Mouse (Mus musculus) forebrain, embryonic 14.5 days (tissue): ENCODE measurements around the gene Actg1. TPM values are rescaled to one million over a fixed set of nuclear protein-coding genes. Genes with fewer than 3 reads are reported as not detected.

Experiments used
- ATAC-seq: fragments of 200-750 bp; cut with Nextera tagmentation; 2 replicates; pipeline ENCODE4 v1.8.0; 2017; ENCODE audit warnings: mild to moderate bottlenecking, moderate library complexity
- DNase-seq: peaks from one replicate; pipeline ENCODE4 v3.0.0-alpha.2; 2015; ENCODE audit warnings: low spot score
- H3K27ac ChIP-seq: fragments of 300-500 bp; sonication (generic); 2 replicates; pipeline ENCODE4 v1.5.1; 2014; ENCODE audit warnings: low read depth, mild to moderate bottlenecking, control low read depth, low read length, moderate library complexity
- H3K27me3 ChIP-seq: fragments of 300-500 bp; sonication (generic); replicated peaks from 2 replicates; pipeline ENCODE4 v1.6.1; 2014; ENCODE audit warnings: low read length, control low read depth, mixed read lengths; ENCODE audit not compliant: control insufficient read depth, insufficient read depth
- H3K36me3 ChIP-seq: fragments of 300-500 bp; sonication (generic); 2 replicates; pipeline ENCODE4 v1.6.1; 2014; ENCODE audit warnings: low read length, control low read depth; ENCODE audit not compliant: control insufficient read depth, insufficient read depth
- H3K4me1 ChIP-seq: fragments of 300-500 bp; sonication (generic); 2 replicates; pipeline ENCODE4 v1.6.1; 2014; ENCODE audit warnings: antibody characterized with exemption, low read length, control low read depth; ENCODE audit not compliant: control insufficient read depth, insufficient read depth
- H3K4me2 ChIP-seq: fragments of 300-500 bp; sonication (generic); 2 replicates; pipeline ENCODE4 v1.6.1; 2014; ENCODE audit warnings: mild to moderate bottlenecking, control low read depth, low read length
- H3K4me3 ChIP-seq: fragments of 300-500 bp; sonication (generic); 2 replicates; pipeline ENCODE4 v1.5.1; 2014; ENCODE audit warnings: low read depth, low read length, control low read depth
- H3K9ac ChIP-seq: fragments of 300-500 bp; sonication (generic); 2 replicates; pipeline ENCODE4 v1.6.1; 2014; ENCODE audit warnings: mild to moderate bottlenecking, low read length, control low read depth, moderate library complexity
- H3K9me3 ChIP-seq: fragments of 300-500 bp; sonication (generic); replicated peaks from 2 replicates; pipeline ENCODE4 v1.6.1; 2016; ENCODE audit warnings: low read length, control low read depth, mixed read lengths; ENCODE audit not compliant: control insufficient read depth
- WGBS: fragments of 180-500 bp; shearing (Covaris S2); extraction: QIAGEN DNeasy Blood & Tissue Kit; methylation state at CpG from one replicate; pipeline ENCODE4 v1.1.7; 2014; 5-methylcytosine and 5-hydroxymethylcytosine counted together
- polyA plus RNA-seq: library from polyadenylated mRNA; unstranded; fragments of >200 nt; fragmentation: Nextera tagmentation; extraction: Ambion mirVana; gene quantifications from 2 replicates; pipeline ENCODE4 v1.2.1, GENCODE M21; 2014

Gene Actg1
- polyA plus RNA-seq, 1 experiment from 2014 or later, result 3,852 TPM

GRCm38 (mm10) chr11:120317456-120317855 is 30.9 kb downstream of the Actg1 start:
- H3K4me2 ChIP-seq, result peak overlapping the region; percentile 84; the same call in 1 of the 2 replicates
- H3K4me3 ChIP-seq, result no peak overlapping the region
- no peak for DNase-seq
- ATAC-seq, result no peak
- 72% methylated on average over 7 of the region's 7 CpGs for WGBS
- no peaks in the 10 kb centered on the region for H3K9me3 ChIP-seq
- H3K4me1 ChIP-seq, result peaks cover 19% of the 10 kb centered on the region
- no peaks in the 10 kb centered on the region for H3K36me3 ChIP-seq
- 0 out of 2 replicates have a peak overlapping the region, but pooled peaks have one; percentile 88 for H3K27ac ChIP-seq
- H3K9ac ChIP-seq, result peak overlapping the region; percentile 87; the same call in 1 of the 2 replicates
- H3K27me3 ChIP-seq, result no peaks in the 10 kb centered on the region

DNA sequence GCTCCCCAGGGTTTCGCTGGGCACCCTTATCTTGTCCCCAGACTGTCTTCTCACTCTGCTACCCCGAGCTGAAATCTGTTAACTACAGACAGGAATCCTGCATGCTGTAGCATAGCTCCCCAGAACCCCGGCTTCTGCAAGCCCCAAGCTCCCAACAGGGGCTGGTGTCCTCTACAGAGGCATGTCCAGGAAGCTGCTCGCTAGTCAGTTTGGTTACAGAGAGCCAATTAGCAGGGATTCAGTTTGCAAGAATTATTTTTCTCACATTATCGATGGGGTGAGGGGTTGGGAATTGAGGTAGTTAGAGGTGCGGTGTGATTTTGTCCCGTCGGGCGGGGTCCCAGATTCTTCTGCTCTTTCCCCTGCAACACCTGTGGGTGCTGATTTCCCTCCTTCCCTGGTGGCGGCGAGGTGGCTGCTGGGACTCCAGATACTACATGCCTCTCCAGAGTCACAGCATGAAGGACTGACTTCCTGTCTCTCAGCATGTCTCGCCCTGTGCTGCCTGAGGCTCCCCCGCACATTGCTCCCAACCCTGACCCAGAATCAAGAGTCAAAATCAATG is 31.6 kb downstream of the Actg1 start:
- H3K27ac ChIP-seq, result peak overlapping the region; percentile 88
- no peaks in the 10 kb centered on the region for H3K36me3 ChIP-seq
- peak overlapping the region; percentile 84 for H3K4me2 ChIP-seq
- WGBS, result 20% methylated on average over 13 of the region's 13 CpGs
- H3K4me1 ChIP-seq, result peaks cover 19% of the 10 kb centered on the region
- no peaks in the 10 kb centered on the region for H3K27me3 ChIP-seq
- peak overlapping the region; percentile 87 for H3K9ac ChIP-seq
- DNase-seq, result no peak
- H3K9me3 ChIP-seq, result no peaks in the 10 kb centered on the region
- peak overlapping the region; percentile 47 for H3K4me3 ChIP-seq
- peak; percentile 19 for ATAC-seq

- WGBS, result under 1% methylated on average over 37 of the region's 37 CpGs
- peak; percentile 98 for DNase-seq
- Histone ChIP-seq H3K9ac (peak overlapping the region; percentile 87), H3K4me1 (peaks cover 25% of the 10 kb centered on the region), H3K27ac (peak overlapping the region; percentile 88), H3K27me3 (no peaks in the 10 kb centered on the region), H3K36me3 (no peaks in the 10 kb centered on the region), H3K9me3 (no peaks in the 10 kb centered on the region), H3K4me2 (peak overlapping the region; percentile 84), H3K4me3 (peak overlapping the region; percentile 47)
- peak; percentile 98 for ATAC-seq
Measured at GRCm38 (mm10) chr11:120315832-120316689, 32.3 kb downstream of the Actg1 start.

- Histone ChIP-seq H3K9ac (peak overlapping the region; percentile 50; the same call in 1 of the 2 replicates), H3K27me3 (no peaks in the 10 kb centered on the region), H3K9me3 (no peaks in the 10 kb centered on the region), H3K36me3 (no peaks in the 10 kb centered on the region), H3K27ac (peak overlapping the region; percentile 88), H3K4me2 (peak overlapping the region; percentile 84), H3K4me3 (peak overlapping the region; percentile 47), H3K4me1 (peaks cover 25% of the 10 kb centered on the region)
- WGBS, result 27% methylated on average over 4 of the region's 4 CpGs
- ATAC-seq (no peak), DNase-seq (peak; percentile 57)
Measured at GRCm38 (mm10) chr11:120315416-120315761, 33.0 kb downstream of the Actg1 start.

DNA sequence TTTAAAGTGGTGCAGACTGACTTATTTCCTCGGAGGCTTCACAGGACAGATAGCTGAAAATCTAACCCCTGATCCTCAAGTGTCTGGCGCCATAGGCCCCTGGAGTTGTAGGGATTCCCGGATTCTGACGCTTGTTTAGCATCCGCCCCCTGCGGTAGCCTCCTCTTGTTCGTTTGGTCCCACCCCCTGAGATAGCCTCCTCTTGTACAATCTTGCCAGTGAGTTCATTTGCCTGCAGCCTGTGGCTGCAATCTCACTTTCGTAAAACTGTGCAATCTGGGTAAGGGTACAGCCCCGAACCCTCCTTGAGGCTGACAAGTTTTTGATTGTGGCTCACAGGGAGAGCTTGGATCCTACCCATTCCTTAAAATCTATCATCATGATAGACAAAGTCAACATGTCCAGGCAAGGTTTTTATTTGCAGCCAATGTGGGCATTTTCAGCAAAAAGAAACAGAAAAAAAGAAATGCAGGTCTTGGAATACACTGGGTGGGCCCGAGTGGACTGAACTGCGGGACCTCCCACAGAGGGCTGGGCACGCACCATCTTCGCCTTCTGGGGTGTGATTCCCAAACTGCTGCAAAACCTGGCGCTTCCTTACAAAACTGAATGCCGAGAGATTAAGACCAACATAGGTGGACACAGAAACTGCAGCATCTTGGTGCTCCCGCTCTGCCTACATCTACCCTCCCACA is 33.5 kb downstream of the Actg1 start:
- Histone ChIP-seq H3K9me3 (no peaks in the 10 kb centered on the region), H3K27me3 (no peaks in the 10 kb centered on the region), H3K4me2 (peak overlapping the region; percentile 84), H3K27ac (peak overlapping the region; percentile 88), H3K4me3 (0 out of 2 replicates have a peak overlapping the region, but pooled peaks have one; percentile 47), H3K9ac (peak overlapping the region; percentile 50; the same call in 1 of the 2 replicates), H3K36me3 (no peaks in the 10 kb centered on the region), H3K4me1 (peaks cover 25% of the 10 kb centered on the region)
- no peak for DNase-seq
- no peak for ATAC-seq
- WGBS, result 45% methylated on average over 16 of the region's 16 CpGs

DNA sequence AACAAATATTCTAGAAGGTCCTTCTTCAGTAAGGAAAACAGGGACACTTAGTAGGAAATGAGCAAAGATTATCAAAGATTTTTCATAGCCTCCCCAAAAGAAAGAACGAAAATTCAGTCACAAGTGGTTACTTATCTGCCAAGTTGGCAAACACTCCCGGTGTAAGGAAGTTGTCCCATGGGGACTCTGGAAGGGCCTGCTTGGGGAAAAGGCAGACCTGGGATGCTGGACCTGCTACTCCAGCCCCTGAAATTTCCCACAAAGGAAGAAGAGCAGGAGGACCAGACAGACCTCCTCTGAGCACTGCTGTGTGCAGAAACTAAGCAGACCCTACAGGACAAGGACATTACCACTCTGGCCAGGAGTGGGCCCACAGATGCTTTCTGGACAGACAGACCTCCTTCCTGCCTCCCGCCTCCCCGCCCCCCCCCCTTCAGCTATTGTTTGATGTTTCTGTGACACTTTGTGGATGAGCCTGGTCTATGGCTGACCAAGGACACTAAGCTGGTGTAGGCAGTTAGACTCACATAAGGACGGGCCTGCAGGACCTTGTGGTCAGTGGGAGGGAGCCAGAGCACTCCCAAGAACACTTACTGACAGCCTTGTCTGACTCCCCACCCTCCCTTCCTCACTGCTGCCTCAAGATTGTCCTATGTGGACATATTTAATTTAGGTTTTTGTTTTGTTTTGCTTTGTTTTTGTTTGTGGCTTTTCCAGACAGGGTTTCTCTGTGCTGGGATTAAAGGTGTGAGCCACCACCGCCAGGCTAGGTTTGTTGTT is 34.2 kb downstream of the Actg1 start:
- no peak overlapping the region for H3K9ac ChIP-seq
- no peak for DNase-seq
- no peak for ATAC-seq

DNA sequence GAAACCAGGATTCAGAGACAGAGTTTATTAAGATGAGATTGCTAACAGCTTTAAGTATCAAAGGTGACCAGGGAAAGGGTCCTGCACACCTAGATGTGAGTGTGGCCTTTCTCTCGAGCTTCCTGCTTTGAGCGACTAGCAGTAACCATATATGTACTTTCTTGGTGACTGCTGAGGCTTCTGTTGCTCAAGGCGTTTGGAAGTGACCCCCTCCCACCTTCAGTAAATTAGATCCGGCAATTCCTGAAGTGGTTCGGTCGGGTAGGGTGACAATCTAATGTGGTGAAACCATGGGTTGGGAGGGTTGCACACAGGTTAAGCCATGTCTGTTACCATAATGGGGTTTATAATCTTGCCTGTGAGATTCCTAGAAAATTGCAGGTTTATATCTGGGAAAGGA is 36.3 kb downstream of the Actg1 start:
- H3K27ac ChIP-seq, result no peak overlapping the region
- peaks cover 28% of the 10 kb centered on the region for H3K4me1 ChIP-seq
- ATAC-seq (no peak), DNase-seq (no peak)
- H3K9ac ChIP-seq, result no peak overlapping the region
- H3K36me3 ChIP-seq, result no peaks in the 10 kb centered on the region
- no peak overlapping the region for H3K4me3 ChIP-seq
- H3K4me2 ChIP-seq, result no peak overlapping the region
- 81% methylated on average over 6 of the region's 6 CpGs for WGBS
- no peaks in the 10 kb centered on the region for H3K9me3 ChIP-seq
- no peaks in the 10 kb centered on the region for H3K27me3 ChIP-seq

More for the DNA sequence above, 34.2 kb downstream of the Actg1 start:
- H3K27ac ChIP-seq, result no peak overlapping the region
- H3K4me1 ChIP-seq, result peaks cover 25% of the 10 kb centered on the region
- H3K9me3 ChIP-seq, result no peaks in the 10 kb centered on the region
- no peak overlapping the region for H3K4me3 ChIP-seq
- 67% methylated on average over 6 of the region's 6 CpGs for WGBS
- no peaks in the 10 kb centered on the region for H3K36me3 ChIP-seq
- H3K27me3 ChIP-seq, result no peaks in the 10 kb centered on the region
- no peak overlapping the region for H3K4me2 ChIP-seq

DNA sequence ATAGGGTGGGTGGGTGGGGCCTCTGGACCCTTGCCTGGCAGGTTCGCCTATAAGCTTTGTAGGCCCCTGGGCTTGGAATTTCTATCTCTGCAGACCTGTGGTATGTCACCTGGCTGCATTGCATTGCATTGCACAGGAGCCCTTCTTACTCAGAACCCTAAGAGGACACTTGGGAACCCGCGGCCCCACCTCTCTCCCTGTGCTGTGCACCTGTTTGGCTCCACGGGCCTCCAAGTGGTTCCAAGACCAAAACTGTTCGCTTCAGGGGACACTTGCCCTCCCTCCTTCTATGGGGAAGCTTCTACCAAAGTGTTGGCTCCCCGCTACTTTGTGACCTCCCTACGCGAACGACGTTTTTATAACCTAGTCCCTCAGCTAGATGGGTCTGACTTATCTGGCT is 36.8 kb downstream of the Actg1 start:
- DNase-seq (no peak), ATAC-seq (no peak)
- Histone ChIP-seq H3K9me3 (no peaks in the 10 kb centered on the region), H3K9ac (peak overlapping the region; percentile 70), H3K36me3 (no peaks in the 10 kb centered on the region), H3K4me3 (no peak overlapping the region), H3K4me1 (peaks cover 27% of the 10 kb centered on the region), H3K27ac (peak overlapping the region; percentile 84), H3K4me2 (peak overlapping the region; percentile 83), H3K27me3 (no peaks in the 10 kb centered on the region)
- WGBS, result 55% methylated on average over 10 of the region's 10 CpGs
